Mouse (Mus musculus): ENCODE measurements at regions not wholly inside any gene's neighbourhood (a gene's known extent, or its start where the extent isn't known, plus 50 kb on each side); places are given as distances from the start of the nearest gene placed in this dataset.

DNA sequence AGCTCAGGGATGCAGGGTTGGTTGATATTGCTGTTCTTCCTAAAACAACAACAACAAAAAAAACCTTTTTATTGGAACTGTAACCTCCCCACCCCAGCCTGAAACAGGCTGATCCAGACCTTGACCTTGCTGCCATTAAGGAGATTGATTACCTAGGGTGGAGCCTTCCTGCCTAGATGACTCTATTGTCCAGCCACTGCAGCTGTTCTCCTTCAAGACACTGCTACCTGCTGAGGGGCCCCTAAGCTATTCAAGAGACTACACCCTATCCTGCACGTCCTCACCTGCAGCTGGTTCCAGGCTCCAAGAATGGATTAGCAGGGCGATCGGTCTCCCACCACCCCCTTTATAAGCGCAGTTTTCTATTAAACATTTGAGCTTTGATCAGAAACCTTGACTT lies 54.4 kb upstream of the Vmn2r96 start:
- TF ChIP-seq CTCF (conservative IDR thresholded peaks at IDR 0.05; ENCODE audit: low read length) (no peak), NANOG (IDR thresholded peaks at IDR 0.05; ENCODE audit: borderline replicate concordance, low read length) (no peak; the same call in 1 of the 2 replicates), POU5F1 (IDR thresholded peaks at IDR 0.05; ENCODE audit: borderline replicate concordance, low read length) (no peak)
